Mouse (Mus musculus): ENCODE data around the gene Mdfi.

- TF ChIP-seq TAL1 (IDR thresholded peaks at IDR 0.05; ENCODE audit: low read length) (no peak), GATA1 (IDR thresholded peaks at IDR 0.05; ENCODE audit: low read length) (no peak)
Measured at GRCm38 (mm10) chr17:47814496-47814895, 20.0 kb downstream of the Mdfi start.

All from erythroblast, embryonic 14.5 days (primary cell).